Mouse (Mus musculus): ENCODE measurements around the gene Prx.

- TF ChIP-seq MEF2A (IDR thresholded peaks at IDR 0.05; ENCODE audit: borderline replicate concordance, low read depth, low read length) (no peak), RCOR1 (conservative IDR thresholded peaks at IDR 0.05; ENCODE audit: low read depth, low read length) (no peak), KAT2A (IDR thresholded peaks at IDR 0.05; ENCODE audit: insufficient replicate concordance, low read length) (no peak), MYC (IDR thresholded peaks at IDR 0.05; ENCODE audit: low read depth, low read length) (no peak), POLR2A (IDR thresholded peaks at IDR 0.05; ENCODE audit: low read depth, low read length) (no peak), CTCF (conservative IDR thresholded peaks at IDR 0.05 in 1 of 2, IDR thresholded peaks at IDR 0.05 in 1 of 2; ENCODE audit: low read depth in 2 of 2, low read length in 2 of 2) (no peak)
Observed at GRCm38 (mm10) chr7:27459640-27460039, 39.5 kb upstream of the Prx start.
